Comparison of ENCODE assay signal across 18 mouse cellular contexts in genomic region chr14:50826579-50826978, GRCm38 (mm10). TPM values are rescaled to one million over a fixed set of nuclear protein-coding genes. Genes with fewer than 3 reads are reported as not detected.
"Had no signal": no experiment of that assay in that cellular context is flagged by ENCODE, and none has a peak within 500 bp of the region (broad histone marks: within the 10 kb centered on the region; RNA-seq: fewer than 3 reads in every experiment).

No protein-coding gene starts in this region.

- H3K4me1 ChIP-seq: limb, embryonic 12.5 days; midbrain, embryonic 12.5 days had no signal

- H3K9me3 ChIP-seq: limb, embryonic 12.5 days; midbrain, embryonic 12.5 days had no signal

- H3K27ac ChIP-seq: kidney, postnatal 0 days; layer of hippocampus, adult 2 months; limb, embryonic 12.5 days; liver, embryonic 14.5 days; midbrain, embryonic 12.5 days had no signal

- H3K27me3 ChIP-seq: limb, embryonic 12.5 days; midbrain, embryonic 12.5 days had no signal

- H3K4me3 ChIP-seq: layer of hippocampus, adult 2 months; limb, embryonic 12.5 days; midbrain, embryonic 12.5 days had no signal

- DNase-seq: kidney, adult 11 months; kidney, adult 9 months; kidney, postnatal 36 days; liver; lung, adult 18-20 months; thymus, postnatal 4 days had no signal

RNA-seq across cellular contexts. Expression of gene Ccnb1ip1, which starts 19.0 kb away (rescaled TPM):
- total RNA-seq: layer of hippocampus, adult 2 months; megakaryocyte-erythroid progenitor cell, adult 5-6 weeks had no signal
- polyA plus RNA-seq: intestine, embryonic 14.5 days; kidney, postnatal 0 days; limb, embryonic 12.5 days; liver, embryonic 14.5 days; lung, embryonic 16.5 days; midbrain, embryonic 12.5 days; midbrain, embryonic 16.5 days; neural tube, embryonic 14.5 days; small intestine, adult 2 months; stomach, embryonic 16.5 days had no signal
